Mouse (Mus musculus) myocyte (in vitro differentiated cells): ENCODE results near the gene Rapgef1.

Source experiments
- CEBPB ChIP-seq: IDR thresholded peaks from 2 replicates; pipeline ENCODE4 v1.6.1; 2011; ENCODE audit warnings: mild to moderate bottlenecking, moderate library complexity; ENCODE audit not compliant: poor library complexity, insufficient read depth, severe bottlenecking
- E2F4 ChIP-seq: IDR thresholded peaks from one replicate; pipeline ENCODE4 v1.6.1; 2011; ENCODE audit warnings: mild to moderate bottlenecking, control low read depth, moderate library complexity; ENCODE audit not compliant: insufficient read depth
- MAX ChIP-seq: IDR thresholded peaks from one replicate; pipeline ENCODE4 v1.6.1; 2011; ENCODE audit warnings: low read depth, mild to moderate bottlenecking, control low read depth
- MYOD1 ChIP-seq, 3 experiments: IDR thresholded peaks; one replicate each; pipeline ENCODE4 v1.6.1; 2011; ENCODE audit warnings: control low read depth in 2 of 3, low read depth in 2 of 3, mild to moderate bottlenecking in 2 of 3, moderate library complexity in 1 of 3; ENCODE audit not compliant: insufficient read length in 2 of 3, control insufficient read depth in 1 of 3
- MYOG ChIP-seq, 3 experiments: IDR thresholded peaks; one replicate each; pipeline ENCODE4 v1.6.1; 2011; ENCODE audit warnings: control low read depth in 2 of 3, low read depth in 2 of 3, mild to moderate bottlenecking in 2 of 3; ENCODE audit not compliant: insufficient read length in 2 of 3, control insufficient read depth in 1 of 3, insufficient read depth in 1 of 3
- POLR2A ChIP-seq: IDR thresholded peaks from one replicate; pipeline ENCODE4 v1.6.1; 2011; ENCODE audit warnings: low read depth, mild to moderate bottlenecking, control low read depth, moderate library complexity; ENCODE audit not compliant: insufficient read length
- POLR2AphosphoS2 ChIP-seq: IDR thresholded peaks from one replicate; pipeline ENCODE4 v1.6.1; 2011; ENCODE audit warnings: low read depth, control low read depth; ENCODE audit not compliant: insufficient read length
- SRF ChIP-seq: IDR thresholded peaks from one replicate; pipeline ENCODE4 v1.6.1; 2011; ENCODE audit warnings: low read depth; ENCODE audit not compliant: control insufficient read depth, insufficient read length
- TCF12 ChIP-seq: IDR thresholded peaks from one replicate; pipeline ENCODE4 v1.6.1; 2011; ENCODE audit warnings: mild to moderate bottlenecking, control low read depth; ENCODE audit not compliant: poor library complexity, insufficient read depth, severe bottlenecking
- TCF3 ChIP-seq: IDR thresholded peaks from one replicate; pipeline ENCODE4 v1.6.1; 2011; ENCODE audit warnings: low read depth, control low read depth; ENCODE audit not compliant: insufficient read length
- USF1 ChIP-seq: IDR thresholded peaks from one replicate; pipeline ENCODE4 v1.6.1; 2011; ENCODE audit warnings: low read depth, mild to moderate bottlenecking, control low read depth, moderate library complexity

- TF ChIP-seq CEBPB: no peak
- no peak for TF ChIP-seq E2F4
- TF ChIP-seq USF1: no peak
- no peak for TF ChIP-seq POLR2A
- TF ChIP-seq POLR2AphosphoS2: no peak
- TF ChIP-seq MYOD1 (IDR thresholded peaks at IDR 0.05; ENCODE audit: control insufficient read depth in 1 of 3, insufficient read length in 2 of 3, low read depth in 2 of 3): no peak
- TF ChIP-seq SRF: no peak
- TF ChIP-seq MAX: no peak
- no peak for TF ChIP-seq MYOG (IDR thresholded peaks at IDR 0.05; ENCODE audit: control insufficient read depth in 1 of 3, insufficient read depth in 1 of 3, insufficient read length in 2 of 3, low read depth in 2 of 3)
- TF ChIP-seq TCF12: no peak
- TF ChIP-seq TCF3: no peak
These were observed 13.9 kb upstream of the Rapgef1 start for GRCm38 (mm10) chr2:29605591-29605990.
